Mouse (Mus musculus): ENCODE measurements around the gene Sec14l1.
A peak's percentile ranks its signal among the peaks of the same experiment; 100 is the strongest.

Sec14l1 gene

DNA sequence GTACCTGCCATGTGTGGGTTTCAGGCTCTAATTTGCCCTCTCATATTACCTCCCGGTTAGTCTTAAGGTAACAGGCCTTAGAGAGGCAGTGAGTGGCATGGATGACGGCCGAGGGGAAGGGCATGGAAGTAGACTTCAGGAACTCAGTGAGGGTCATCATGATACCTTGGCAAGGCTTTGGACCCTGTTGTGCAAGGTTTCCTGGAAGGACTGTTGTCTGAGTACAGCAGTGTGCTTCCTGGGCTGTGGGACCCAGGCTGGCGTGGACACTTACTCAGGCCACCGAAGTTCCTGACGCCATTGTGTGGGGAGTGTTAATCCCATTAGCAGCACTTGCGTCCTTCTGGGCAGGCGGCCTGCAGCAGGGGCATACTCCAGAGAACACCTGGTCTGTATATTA, 15.1 kb downstream of the Sec14l1 start:
- DNase-seq, result no peak

DNA sequence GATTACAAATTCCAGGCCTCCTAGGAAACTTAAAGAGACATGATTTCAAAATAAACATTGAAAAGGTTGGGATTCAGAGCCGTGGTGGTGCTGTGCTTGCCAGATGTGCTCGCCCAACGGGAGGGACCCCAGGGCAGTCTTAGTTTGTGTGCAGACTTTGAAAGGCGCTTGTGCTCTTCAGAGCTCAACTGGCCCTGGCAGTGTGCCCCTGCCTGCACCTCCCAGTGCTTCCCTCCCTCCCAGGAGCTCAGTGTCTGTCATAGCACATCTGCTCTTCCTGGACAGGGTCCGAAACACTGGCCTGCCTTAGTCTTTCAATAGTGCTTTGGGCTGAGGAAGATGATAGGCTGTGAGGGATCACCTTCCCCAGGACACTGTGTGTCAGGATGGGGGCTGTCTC, 15.9 kb downstream of the Sec14l1 start:
- DNase-seq, result no peak

DNA sequence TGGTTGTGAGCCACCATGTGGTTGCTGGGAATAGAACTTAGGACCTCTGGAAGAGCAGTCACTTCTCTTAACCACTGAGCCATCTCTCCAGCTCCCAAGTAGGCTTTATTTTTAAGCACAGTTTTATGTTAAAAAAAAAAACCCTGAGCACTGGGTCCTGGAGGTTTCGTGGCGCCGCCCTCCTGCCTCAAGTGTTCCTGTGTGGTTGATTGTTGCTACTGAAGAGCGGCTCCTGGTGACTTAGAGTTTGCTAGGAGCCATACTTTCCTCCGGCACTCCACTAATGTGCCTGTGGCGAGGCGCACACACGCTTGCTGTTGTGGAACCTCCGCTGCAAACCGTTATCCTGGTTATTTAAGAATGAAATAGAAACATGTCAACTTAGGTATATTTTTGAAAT, 16.5 kb downstream of the Sec14l1 start:
- DNase-seq, result no peak

DNA sequence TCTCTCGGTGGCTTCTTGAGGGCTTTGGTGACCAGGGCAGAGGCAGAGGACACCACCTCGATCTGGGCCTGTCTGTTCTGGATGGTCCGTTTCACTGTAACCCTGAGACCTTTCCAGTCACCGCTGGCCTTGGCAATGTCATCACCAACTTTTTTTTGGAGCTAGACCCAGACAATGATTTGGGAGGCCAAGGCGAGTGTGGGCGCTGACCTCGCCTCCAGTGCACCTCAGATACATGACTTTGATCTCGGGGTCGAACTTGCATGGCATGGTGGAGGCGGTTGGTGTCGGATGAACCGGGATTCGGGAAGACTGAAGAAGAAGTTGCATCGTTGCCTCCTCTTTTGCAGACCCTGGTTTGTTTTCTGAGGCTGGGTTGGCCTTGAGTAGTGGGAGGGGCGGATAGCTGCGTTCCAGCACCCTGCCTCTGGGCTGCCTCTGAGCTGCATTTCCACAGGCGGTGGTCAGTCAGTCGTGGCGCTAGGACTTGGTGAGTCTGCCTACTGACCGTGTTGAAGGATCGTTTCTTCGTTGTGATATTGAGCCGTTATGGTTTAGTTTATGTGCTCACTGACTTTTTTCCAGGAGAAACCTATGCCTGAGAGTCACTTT, 19.9 kb downstream of the Sec14l1 start:
- no peak for DNase-seq

DNA sequence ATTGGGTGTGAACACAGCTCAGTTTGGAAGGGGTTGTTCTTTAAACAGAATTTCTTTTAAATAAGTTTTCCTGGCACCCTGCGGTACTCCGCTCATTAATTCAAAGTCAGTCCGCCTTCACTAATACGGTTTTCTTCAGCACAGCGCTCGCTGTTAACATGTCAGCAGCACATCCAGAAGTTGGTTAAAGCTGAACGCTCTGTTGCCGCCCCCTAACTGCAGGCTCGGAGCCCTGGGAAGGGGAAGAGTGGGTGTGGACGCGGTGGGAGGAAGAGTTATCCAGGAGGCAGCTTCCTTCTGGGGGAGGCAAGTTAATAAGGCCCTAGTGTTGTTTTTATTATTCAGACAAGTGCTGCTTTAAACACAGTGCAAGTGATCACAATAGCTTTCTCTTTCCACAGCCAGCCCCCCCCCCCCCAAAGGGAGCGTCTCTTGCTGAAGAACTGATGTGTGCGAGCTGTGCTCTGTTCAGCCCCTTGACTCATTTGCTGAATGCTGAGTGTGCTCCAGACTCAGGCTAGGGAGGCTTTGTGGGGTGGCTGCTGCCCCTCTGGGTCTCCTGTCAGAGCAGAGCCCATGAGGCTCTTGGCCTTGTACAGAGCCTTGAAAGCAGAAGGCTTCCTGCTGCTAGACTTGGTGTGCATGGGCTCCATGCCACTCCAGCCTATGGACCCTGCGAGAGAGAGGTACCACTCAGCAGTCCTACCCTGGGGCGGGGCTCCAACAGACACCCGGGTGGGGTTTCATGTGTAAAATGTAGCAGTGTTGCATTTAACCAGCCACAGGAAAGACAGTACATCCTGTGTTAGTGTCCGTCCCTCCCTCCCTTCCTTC, 20.7 kb downstream of the Sec14l1 start:
- DNase-seq, result peak; percentile 82

DNA sequence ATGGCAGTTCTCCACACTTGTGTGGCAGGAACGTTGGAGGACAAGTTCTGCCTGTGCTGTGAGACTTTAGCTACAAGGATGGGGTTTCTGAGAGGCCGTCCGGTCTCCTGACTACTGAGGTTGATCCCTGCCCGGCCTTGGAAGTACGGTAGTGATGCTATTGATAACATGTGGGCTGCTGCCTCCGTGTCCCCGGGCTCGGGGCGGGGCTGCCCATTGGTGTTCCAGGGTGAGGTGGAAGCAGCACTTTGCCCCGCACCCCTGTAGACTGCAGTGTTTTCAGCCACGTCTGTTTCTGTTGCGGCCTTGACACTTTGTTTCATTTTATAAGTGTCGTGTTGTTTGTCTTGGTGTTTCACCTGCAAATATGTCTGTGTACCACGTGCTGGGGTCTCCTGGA, 21.9 kb downstream of the Sec14l1 start:
- no peak for DNase-seq

DNA sequence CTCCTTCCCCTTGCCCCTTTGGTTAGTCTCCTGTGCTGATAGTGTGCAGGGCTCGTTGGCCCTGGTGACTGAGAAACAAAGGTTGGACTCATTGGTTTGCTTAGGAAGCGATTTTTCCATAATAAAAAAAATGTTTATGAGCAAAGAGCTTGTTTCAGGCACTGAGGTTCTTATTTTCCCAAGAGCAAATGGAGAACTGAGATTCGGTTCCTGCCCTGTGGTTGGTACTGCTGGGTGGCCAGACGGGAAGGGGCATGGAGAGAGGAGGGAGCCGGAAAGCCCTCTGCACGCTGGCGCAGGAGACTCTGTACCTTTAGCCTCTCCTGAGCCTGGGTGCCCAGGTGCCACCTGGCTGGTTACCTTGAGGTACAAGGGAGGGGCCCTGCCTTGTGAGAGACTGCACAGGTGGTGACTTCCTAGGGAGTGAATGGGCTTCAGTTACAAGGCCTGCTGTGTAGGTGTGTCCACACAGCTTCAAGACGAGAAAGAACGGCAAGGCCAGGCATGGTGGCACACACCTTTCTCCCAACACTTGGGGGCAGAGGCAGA, 23.3 kb downstream of the Sec14l1 start:
- no peak for DNase-seq

DNA sequence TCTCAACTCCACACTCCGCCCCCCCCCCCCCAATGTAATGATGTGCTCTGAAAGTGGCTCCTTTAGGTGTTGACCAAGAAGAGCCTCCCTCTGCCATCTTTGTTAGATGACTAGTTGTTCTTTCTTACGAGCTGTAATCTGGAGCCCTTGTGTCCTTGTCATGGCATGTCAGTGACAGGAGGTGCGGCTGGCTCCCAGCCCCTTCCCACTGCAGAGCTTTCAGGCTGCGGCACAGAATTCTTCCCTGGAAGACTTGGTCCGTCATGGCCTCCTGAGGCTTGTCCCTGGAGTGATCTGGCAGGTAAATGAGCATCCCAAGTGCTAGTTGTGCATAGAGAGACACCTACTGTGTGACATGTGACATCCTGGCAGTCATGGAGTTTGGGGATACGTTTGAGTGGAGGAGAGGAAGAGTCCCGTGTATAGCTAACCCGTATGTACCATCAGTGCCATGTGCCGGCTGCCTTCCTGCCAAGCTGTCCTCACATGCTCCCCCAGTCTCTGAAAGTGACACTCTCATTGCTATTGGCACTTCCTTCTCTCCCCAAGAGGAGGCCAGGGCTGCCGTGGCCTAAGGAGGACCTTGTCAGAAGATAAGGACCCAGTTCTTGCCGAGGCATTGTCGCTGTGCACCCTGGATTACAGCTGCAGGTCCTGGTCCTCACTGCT, 24.0 kb downstream of the Sec14l1 start:
- no peak for DNase-seq

DNA sequence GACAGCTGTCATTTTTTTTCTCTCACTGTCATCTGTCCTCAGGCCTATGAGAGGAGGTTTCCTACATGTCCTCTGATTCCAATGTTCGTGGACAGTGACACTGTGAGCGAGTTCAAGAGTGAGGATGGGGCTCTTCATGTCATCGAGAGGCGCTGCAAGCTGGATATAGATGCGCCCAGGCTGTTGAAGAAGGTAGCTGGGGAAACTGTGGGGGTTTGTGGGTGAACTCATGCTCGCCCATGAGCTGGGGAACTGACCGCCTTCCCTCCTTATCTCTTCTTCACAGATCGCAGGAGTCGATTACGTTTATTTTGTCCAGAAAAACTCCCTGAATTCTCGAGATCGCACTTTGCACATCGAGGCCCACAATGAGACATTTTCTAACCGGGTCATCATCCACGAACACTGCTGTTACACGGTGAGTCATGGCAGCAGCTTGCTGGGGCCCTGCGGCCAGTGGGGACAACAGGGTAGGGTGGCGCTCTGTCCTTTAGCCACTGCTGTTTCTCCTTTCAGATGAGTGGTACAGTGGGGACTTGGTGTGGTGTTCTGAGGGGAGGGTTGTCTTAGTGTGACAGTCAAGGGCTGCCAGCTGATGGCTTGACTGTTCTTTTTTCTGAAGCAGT, 26.5 kb downstream of the Sec14l1 start:
- no peak for DNase-seq

DNA sequence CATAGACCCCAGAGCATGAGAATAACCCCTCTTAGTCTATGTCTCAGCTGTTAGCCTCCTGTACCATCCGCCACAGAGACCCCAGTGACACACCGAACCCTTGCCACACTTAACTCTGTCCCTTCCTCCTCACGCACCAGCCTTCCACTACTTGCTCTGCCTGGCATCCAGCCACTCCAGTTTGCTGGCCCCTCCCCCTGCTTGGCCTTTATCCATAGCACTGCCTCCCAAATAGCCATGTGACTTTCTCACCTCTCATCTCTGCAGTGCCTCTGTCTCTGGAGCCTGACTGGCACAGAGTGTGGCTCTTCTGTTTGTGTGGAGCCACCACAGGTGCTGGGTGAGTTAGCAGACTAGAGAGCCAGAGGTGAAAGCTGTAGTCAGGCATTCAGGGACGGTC, 27.5 kb downstream of the Sec14l1 start:
- DNase-seq, result no peak

DNA sequence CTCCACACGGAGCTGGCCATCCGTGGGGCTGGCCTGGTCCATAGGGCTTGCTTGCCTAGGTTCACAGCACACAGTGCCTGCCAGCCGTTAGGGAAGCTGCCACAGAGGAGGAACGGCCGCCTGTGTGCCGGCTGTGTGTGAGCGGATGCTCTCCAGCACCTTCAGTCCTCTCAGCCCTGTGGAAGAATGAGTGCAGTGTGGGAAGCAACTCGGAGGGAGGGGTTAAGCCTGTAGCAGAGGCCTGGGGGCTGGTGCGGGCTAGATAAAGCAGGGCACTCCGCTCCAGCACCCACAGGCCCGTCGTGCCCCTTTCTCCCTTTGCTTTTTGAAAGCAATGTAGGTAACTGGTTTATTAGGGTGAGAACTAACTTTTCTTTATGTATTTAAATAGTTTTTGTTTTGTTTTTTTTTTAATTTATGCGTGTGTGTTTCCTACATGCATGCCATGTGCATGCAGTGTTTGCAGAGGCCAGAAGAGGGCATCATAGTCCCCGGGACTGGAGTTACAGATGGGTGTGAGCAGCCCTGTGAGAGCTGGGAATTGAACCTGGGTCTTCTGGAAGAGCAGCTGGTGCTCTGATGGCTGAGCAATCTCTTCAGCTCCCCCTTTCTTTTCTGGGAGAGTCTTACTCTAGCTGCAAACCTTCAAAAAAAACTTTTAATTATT, 30.6 kb downstream of the Sec14l1 start:
- no peak for DNase-seq

DNA sequence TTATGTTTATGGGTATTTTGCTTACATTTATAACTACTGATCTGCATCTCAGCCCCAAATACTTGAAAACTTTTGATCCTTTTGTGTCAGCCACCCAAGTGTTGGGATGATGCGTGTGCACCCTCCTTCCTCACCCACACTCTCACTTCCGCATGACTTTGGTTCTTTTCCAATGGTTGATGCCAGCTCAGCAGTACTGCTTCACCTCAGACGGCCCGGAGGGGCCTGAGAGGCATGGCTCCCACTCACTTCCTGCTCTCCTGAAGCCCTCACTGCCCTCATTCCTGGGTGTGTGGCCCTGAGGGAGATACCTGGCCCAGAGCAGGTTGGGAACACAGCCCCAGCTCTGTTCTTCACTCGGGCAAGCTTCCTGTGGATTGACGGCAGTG, 31.1 kb downstream of the Sec14l1 start:
- DNase-seq, result no peak

DNA sequence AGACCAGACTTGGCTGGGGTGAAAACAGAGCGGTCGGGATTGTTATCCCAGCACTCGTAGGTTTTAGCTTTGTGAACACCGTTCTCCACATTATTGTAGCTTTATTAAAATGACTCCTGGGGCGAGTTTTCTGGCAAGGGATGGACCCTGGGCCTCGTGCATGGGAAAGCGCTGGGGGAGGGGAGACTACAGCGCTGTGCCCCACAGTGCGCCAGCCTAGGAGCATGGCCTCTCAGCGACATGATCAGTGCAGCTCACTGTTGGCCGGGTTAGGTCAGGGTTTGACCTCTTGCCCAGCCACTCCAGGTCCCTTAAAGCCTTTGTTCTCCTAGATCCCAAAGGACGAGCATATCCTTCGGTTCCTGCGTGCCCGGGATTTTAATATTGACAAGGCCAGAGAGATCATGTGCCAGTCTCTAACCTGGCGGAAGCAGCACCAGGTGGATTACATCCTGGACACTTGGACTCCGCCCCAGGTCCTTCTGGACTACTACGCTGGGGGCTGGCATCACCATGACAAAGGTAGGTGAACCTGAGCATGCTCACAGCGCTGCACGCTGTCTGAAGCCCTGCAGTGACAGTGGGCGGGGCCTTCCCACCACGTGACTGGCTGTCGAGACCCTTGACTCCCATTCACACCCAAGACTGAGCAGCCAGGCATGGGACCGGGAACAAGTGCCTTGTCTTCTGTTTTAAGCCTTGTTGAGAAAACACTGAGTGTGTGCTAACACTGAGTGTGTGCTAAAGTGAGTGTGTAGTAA, 32.0 kb downstream of the Sec14l1 start:
- no peak for DNase-seq

DNA sequence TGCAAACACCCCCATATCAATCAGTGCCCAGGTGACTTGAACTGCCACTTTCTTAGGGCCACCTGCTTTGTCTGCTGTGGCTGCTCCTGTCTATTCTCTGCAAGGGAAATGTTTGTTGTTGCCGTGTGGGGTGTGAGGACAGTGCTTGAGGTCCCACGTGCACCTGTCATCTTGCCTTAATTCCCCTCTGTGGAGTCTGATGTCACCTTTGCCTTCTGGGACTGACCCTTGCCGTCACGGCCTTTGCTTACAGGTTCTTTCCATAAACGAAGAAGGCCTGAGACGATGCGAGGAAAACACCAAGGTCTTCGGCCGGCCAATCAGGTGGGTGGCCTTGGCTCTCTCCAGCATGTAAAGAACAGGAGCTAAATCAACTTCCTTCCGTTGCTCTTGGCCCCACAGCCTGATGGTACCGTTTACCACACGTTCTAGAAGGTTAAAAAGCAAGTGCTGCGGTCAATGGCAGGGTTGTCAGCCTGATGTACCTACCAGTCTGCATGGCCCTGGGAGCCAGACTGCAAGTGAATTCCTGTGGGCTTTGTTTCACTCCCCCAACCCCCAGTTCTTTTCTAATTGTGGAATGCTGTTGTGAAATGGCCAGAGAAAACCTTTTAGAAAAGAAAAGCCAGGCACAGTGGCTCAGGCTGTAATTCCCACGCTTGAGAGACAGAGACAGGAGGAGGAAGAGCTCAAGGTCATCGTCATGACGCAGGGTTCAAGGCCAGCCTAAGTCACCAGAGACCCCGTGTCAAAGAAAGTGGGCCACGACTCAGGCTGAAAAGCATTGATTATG, 34.1 kb downstream of the Sec14l1 start:
- DNase-seq, result no peak

DNA sequence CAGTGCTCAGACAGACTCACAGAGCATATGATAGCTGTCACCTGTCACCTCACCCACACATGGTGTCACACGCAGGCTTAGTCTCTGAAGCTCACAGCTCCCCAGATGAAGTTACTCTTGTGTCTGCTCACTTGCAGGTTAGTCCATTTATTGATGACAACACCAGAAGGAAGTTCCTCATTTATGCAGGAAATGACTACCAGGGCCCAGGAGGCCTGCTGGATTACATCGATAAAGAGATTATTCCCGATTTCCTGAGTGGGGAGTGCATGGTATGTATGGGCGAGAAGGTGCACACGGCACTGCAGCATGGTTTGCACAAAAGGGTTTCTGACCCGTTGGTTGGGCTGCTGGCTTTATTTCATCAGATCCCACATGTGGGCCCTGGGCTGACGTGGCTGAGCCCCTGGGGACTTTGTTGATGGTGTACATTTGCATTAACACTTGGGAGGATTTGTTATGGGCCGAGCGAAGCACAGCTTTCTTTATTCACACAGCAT, 35.5 kb downstream of the Sec14l1 start:
- DNase-seq, result no peak

DNA sequence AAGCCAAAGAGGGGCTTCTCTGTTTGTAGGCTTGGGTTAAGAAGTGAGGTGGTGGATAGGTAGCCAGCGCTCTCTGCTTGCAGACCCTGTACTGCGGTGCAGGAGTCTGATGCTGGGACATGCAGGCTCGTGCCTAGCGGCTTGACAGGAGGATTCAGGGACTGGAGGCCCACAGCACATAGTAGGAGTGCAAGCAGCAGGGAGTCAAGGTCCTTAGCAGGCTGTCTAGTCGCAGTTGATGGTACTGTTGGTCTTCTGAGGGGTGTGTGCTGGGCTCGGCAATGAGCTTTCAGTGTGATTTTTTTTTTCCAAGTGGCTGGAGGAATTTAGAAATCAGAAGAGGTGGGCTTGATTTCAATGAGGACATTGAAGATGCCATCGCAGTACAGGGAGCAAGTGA, 36.5 kb downstream of the Sec14l1 start:
- no peak for DNase-seq

DNA sequence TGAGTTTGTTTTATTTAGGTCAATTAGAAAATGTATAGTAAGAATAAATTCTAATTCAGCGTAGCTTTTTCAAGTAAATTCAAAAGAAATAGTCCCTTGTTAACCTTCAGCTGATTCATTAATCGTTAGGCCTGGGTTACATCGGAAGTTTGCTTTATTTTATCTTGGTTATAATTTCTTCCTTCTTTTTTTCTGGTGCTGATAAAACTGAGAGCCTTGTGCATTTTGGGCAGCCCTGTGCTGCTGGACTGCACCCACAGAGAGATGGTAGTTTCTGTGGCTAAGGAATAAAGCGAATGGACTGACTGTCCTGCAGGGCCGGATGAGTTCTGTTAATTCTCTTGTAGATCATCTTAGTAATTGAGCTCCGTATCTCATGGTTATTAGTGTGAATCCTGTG, 37.6 kb downstream of the Sec14l1 start:
- DNase-seq, result no peak

DNA sequence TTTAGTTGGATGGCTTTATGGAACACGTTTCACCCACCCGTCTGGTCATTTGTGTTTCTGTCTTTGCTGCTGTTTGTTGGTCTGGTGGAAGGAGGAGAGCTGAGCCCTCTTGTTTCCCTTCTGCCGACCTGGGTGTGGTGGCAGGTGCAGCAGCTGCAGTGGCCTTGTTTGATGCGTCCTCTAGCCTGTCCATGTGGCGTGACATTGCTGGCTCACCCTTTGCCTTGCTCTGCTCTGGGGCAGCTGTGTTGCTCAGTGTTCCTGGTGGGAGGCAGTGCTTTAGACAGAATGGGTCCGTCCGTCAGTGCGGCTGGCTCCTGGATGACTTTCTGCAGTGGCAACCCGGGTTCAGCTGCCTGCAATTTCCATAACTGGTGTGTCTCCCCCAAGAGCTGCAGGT, 38.6 kb downstream of the Sec14l1 start:
- no peak for DNase-seq

DNA sequence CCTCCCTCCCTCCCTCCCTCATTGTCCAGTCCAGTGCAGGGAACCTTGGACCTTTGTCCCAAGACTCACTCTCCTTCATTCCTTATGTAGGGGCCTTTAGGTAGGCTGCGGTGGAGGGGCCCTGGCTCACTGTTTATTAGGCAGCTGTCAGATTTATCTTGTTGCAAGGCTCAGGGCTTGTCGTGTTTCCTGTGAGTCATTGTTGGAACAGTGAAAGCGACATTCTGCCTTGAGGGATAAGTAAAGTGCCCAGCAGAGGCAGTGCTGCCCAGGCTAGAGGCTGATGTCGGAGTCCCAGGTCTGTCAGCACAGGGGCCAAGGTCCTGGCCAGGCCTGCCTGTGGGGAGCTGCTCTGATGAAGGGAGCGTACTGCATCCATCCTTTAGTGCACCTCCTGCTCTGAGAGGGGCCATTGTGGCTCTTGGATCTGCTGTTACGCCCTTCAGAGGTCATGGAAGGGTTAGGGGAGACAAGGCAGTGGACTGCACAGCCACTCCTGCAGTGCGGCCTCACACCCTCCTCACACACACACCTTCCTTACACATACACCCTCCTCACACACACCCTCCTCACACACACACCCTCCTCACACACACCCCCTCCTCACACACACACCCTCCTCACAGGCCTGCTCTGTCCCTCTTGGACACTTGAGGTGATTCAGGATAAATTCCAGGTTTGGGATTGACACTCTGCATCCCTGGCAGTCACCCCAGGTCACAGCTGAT, 39.3 kb downstream of the Sec14l1 start:
- no peak for DNase-seq

DNA sequence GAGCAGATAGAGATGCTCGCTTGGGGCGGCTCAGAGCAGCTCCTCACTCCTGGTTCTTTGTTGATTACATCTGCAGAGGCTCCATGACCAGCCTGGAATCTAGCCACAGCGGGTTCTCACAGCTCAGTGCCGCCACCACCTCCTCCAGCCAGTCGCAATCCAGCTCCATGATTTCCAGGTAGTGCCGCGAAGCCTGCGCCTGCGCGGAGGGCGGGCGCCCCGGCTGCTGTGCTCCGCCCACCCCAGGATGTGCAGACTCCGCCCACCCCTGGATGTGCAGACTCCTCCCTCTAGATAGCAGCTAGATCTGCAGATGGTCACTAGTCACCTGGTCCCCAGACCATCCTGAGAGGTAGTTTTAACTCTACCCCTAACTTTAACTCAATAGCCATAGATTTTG, 41.8 kb downstream of the Sec14l1 start:
- peak; percentile 70 for DNase-seq
